Mouse (Mus musculus): ENCODE results near the gene Gm8165.

Gene Gm8165

DNA sequence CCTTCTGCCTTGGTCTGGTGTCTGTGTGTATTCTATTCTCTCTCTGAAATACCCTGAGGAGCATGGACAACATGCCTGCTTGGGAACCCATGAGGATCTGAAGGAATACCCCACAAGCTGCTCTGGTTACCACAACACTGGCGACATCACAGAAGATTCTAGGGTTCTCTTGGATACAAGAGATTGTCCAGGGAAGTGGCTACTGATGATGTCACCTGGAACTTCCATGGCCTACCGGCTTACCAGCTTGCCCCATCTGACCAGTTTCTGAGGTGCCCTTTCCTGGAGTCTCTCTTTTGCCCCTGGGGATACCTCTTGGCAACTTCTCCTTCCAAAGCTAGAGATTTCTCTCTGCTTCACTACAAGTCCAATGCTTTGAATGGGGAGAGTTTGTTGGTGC is at the start of gene Gm8165:
Gm8165 (minus strand) TSS at position 101 of the 400 bp plus-strand sequence.
- WGBS = 62% methylated on average over 1 of the region's 2 CpGs

DNA sequence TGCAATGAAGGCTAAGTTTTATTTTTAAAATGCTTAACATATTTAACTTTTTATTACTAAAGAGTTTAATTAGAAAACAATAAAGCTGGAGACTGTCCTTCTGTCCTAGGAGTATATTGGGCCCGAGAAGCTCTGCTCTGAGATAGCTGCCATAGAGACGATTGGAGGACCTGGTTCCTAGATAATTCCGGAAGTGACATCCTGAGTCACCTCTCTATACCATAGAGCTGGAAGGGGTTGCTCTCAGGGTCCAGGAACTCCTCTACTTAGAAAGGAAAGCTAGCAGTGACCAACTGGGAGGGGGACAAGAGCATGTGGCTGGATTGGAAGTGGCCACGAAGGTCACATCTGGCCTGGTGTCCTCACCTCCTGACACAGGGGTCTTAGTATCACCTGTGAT is 20.6 kb upstream of the Gm8165 start, which contains the start of gene Gm7324:
Gm7324 (plus strand) TSS at position 208 of the 400 bp plus-strand sequence.
- 87% methylated on average over 4 of the region's 4 CpGs for WGBS

Data from cerebral cortex, adult 2 months (tissue).